Mouse (Mus musculus) urinary bladder, postnatal 14 days (tissue): ENCODE results near the gene Fam8a1.

Experiments
- DNase-seq: peaks from one replicate; pipeline ENCODE4 v3.0.0; 2021; ENCODE audit warnings: low spot score

Gene Fam8a1

DNA sequence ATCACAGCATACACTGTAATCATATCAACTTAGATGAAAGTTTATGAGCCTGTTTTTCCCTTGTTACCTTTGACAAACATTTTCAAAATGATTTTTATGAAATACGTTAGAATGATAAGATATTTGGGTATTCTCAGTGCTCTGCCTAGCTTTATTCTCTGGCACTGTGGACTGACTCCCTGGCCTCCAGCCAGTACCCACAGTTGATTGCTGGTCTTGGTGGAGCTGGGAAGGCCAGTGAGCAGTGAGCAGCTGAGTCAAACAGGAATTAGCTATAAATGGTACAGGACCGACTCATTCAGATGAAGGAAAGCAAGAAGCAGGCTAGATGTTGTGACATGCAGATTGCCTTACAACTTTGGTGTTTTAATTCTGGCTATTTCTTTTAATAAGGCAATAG is 5.3 kb downstream of the Fam8a1 start:
- DNase-seq = no peak

DNA sequence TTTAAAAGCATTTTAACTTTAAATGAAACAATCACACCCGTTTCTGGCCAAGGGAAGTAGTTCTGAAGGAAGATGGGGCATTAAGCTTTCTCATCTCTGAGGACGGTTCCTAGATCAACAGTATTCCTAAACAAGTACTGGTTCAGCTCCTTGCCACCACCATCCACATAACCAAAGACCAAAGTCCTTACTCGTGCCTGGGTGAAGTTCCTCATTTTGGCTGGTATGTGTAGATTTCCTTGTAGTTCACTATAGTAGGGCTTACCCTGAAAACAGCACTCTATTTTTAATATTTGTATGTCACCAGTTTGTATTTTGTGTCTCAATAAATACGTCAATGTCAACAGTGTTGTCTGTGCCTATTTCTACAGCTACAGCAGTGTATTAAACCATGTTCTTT is 8.4 kb downstream of the Fam8a1 start:
- no peak for DNase-seq

DNA sequence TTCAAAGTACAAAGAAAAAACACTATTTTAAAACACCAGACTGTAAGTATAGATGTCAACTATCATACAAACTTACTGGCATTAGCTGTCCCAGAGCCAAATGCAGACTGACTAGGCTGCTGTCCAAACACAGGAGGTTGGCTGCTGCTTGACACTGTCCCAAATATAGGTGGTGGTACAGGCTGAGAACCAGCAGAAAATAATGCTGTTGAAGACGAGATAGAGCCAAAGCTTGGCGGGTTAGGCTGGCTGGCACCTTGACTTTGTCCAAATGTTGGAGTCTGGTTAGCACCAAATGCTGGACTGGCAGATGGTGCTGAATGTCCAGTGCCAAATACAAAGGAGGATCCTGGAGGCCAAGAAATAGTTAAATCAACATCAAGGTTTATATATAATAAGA is 13.6 kb downstream of the Fam8a1 start:
- no peak for DNase-seq

DNA sequence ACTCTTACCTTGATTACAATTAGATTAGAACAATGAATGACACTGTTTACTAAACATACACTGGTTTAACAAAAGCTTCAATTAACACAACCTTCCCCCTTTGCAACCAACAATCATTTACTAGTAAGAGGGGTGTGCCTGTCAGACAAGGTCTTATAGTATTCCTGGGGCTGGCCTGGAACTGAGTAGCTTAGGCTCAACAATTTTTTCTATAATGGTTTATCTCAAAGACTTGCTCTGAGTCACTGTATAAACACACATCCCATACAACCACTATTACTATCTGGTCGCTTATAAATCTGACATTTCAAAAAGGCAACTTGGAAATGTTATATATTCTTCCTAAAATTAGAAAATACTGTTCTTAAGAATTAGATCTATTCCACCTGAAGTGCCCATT is 14.0 kb downstream of the Fam8a1 start:
- no peak for DNase-seq

- no peak for DNase-seq
Measured at GRCm38 (mm10) chr13:46690559-46691241, 21.4 kb downstream of the Fam8a1 start.

DNA sequence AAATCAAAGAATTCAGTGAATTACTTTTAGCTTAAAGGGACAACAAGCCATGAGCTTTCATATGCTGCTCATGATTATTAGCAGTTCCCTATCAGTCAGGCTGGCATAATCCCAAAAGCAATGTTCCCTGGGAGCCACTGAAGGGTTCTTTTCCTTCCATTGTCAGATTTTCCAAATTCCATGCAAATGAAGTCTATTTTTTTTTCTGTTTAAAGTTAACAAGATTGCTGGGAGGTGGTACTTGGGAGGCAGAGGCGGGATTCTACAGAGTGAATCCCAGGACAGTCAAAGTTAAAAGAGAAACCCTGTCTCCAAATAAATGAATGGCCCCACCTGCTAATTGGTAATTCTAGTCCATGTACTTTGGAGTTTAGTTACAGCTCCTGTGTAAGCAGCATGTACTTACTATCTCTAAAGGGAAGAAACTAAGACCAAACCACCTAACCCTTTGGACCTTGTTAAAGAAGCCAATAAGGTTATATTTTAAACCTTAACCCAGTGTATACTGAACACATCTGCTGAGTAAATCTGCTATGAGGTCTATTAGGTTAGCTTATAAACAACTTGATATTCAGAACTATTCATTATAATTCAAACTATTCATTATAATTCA is 26.1 kb downstream of the Fam8a1 start:
- DNase-seq = no peak

- DNase-seq = no peak
Measured at GRCm38 (mm10) chr13:46695932-46696331, 26.6 kb downstream of the Fam8a1 start.

GRCm38 (mm10) chr13:46696788-46697187 is 27.5 kb downstream of the Fam8a1 start:
- DNase-seq = peak; percentile 14

DNA sequence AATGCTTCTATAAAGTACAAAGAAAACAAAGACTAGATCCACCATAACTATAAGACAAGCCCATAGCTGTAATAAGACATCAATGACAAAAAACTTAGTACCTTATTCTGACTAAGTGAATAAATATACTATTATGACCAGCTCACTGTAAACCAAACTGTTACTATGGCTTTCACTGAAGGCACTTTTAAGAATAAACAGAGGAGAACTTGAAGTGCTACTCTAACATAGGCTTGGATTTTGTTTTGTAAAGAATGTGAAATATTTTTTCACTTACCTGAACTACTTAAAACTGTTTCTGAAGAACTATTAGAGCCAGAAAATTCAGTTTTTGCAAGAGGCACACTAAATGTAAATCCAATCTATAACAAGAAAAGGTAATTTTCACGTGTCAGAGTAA is 30.1 kb downstream of the Fam8a1 start:
- DNase-seq = no peak

- DNase-seq = no peak
Measured at GRCm38 (mm10) chr13:46701486-46701885, 32.2 kb downstream of the Fam8a1 start.

DNA sequence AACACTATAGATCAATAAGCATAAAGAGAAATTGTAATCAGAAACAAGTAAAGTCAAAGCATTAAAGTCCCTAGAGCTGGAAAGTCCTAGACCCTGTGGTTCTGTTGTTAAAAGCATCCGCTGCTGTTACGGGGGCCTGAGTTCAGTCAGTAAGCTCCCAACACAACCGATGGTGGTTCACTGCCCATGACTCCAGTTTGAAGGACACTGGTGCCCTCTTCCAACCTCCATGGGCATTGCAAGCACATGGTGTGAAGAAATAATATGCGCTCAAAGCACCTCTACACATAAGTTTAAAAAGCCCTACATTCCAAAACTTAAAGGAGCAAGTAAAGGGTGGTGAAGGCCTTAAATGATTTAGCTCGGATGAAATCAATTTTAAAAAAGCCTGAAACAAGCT is 33.8 kb downstream of the Fam8a1 start:
- DNase-seq = no peak

DNA sequence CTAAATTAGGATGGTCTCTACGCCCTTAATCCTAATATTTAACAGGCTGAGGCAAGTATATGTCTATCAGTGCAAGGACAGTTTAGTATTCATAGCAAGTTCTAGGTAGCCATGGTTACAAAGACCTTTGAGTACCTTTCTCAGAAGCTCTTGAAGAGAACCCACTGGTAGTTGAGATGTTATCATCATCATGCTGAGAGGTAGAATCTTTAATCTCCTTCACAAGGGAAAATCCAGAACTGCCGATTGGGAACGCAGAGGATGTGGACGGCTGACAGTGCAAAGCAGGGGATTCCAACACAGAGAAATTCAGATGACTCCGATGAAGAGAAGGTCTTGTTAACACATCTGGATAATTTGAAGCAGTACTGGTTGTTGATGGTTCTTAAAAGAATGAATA is 44.2 kb downstream of the Fam8a1 start:
- no peak for DNase-seq

DNA sequence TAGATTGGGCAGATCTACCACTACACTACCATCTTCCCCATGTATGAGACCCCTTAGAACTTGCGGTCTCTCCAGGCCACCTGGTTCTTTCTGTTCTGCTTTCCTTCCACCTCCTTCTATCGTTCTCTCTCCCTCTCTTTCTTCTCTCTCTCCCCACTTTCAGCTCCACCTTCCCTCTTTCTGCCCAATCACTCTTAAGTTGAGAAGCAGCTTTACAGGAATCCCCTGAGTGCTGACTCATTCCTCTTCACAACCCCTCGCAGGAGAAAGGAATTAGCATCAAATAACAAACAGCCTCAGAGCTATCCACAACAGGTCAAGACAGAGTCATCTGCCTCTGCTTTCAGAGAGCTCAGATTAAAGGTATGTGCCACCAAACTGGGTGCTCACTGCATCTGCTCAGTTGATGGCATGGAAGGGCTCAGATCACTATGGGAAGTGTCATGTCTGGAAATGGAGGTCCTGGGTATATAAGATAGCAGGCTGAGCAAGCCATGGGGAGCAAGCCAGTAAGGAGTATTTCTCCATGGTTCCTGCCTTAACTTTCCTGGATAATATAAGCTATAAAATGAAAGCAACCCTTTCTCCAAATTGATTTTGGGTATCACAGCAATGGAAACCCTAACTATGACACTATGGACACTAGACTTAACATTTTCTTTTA is 46.8 kb downstream of the Fam8a1 start:
- no peak for DNase-seq

GRCm38 (mm10) chr13:46718893-46719400 is 49.6 kb downstream of the Fam8a1 start:
- DNase-seq = no peak

DNA sequence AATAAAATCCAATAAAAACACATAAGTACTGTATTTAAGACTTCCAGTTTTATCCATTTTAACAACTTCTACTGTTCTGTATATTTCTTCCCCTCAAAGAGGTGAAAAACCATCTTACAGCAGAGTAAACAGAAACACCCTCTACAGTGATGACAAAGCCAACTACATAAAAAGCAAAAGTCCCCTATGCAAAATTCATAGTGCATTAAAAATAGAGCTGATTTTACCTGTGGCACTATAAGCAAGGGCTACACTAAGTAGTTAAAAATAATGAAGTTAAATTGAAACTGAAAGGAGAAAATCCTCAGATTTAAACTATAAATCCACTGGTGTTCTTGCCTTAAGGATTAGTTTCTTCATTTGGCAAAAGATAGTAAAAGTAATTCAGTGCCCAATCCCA is 51.7 kb downstream of the Fam8a1 start:
- no peak for DNase-seq

GRCm38 (mm10) chr13:46724371-46724770 is 55.0 kb downstream of the Fam8a1 start:
- DNase-seq = no peak

DNA sequence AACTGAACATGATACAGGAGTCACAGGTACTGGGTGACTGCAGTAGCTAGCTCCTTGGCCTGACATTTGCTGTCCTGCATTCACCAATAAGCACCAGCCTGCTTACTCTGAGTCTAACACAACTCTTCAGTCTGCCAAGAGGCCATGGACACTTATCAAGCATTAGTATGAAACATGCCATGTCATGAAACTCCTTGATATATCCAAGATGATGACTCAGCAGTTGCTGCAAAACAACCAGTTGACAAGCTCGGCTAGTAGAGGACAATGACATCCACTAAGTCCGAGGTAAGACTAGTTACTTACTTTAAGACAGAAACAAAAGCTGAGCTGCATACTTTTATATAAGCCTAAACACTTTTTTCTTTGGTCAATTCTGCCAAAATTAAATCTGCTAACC is 55.9 kb downstream of the Fam8a1 start:
- no peak for DNase-seq

DNA sequence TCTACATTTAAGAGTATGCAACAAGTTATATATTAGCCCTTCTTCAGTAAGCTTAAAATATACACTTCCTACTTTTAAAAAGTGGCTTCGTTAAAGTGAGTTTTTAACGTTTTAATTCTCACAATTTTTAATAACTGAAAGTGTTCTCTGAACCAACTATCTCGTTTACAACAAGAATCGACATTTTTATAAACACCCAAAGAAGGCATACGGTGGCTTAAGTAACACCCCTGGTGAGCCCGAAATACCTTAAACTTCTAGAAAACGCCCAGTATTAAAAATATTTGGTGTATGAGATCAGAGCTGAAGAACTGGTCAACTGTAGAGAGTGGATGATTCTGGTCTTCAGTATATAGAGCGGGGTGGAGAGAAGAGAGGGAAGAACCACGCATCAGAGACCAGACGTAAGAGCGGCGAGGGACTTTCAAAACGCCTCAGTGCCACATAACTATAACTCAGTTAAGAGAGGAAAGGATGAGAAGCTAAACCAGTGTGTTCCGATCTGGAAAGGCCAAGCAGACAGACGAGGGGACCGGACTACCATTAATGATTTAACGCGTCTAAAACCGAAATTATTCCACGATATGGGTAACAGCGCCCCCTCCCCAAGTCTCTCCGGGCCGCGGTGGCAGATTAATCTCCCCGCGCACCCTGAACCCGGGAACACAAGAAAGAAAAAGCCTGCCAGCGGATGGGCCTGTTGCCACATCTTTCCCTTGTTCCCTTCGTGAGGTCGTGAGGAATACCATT is 57.1 kb downstream of the Fam8a1 start:
- peak; percentile 18 for DNase-seq

DNA sequence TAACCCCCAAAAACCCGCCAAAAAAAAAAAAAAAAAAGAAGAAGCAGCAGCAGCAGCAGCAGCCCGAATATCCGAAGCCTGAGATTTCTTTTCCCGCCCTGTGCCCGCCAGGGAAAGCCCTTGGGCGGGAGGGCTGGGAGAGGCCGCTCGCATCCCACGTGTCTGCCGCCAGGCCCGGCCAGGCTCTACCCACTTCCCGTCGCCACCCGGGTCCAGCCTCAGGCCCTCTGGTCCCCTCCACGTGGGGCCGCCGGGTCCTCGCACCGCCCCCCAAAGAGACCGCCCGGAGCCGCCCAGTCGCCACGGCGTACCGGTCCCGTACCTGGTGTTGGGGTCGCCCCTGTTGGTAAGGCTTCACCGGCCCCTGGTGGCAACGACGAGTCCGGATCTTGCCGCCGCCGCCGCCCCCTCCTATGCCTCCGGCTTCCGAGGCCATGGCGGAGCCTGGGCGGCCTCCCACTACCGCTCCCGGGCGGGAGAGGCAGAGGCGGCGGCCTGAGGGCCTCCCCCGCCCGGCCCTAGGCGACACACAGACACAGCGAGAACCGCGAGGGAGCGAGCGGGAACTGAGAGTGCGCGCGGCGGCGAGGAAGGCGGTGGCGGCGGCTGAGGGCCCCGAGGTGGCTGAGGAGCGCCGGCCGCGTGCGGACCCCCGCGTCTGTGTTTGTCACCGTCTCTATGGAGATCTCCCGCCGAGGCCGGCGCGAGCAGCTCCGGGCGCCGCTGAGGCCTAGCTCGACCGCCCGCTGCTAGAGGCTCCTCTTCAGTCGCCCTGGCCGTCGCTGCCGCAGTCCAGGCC is 57.9 kb downstream of the Fam8a1 start:
- DNase-seq = peak; percentile 58
